7 mouse cellular contexts compared by ENCODE assay signal in genomic region chr3:158035866-158036265, GRCm38 (mm10). TPM values are rescaled to one million over a fixed set of nuclear protein-coding genes. Genes with fewer than 3 reads are reported as not detected.
DNase-seq lines count a peak whose midpoint lies in the region; ATAC-seq and TF ChIP-seq lines count a peak whose summit lies in the region.

No protein-coding gene starts in this region.

- no peak for TF ChIP-seq POLR2A in lung, adult 2 months (IDR thresholded peaks at IDR 0.05; ENCODE audit: borderline replicate concordance, extremely low read depth, low read depth, low read length)

- under 1% methylated on average over 11 of the region's 11 CpGs for WGBS in lung, adult 2 months
- 2% methylated on average over 11 of the region's 11 CpGs for WGBS in embryonic facial prominence, embryonic 11.5 days
- 1% methylated on average over 11 of the region's 11 CpGs for WGBS in hindbrain, postnatal 0 days
- WGBS in midbrain, embryonic 13.5 days: 2% methylated on average over 11 of the region's 11 CpGs

- H3K27ac ChIP-seq in embryonic facial prominence, embryonic 11.5 days (replicated peaks; ENCODE audit: low read depth, low read length): peak overlapping the region; percentile 31; the same call in 1 of the 2 replicates
- H3K27ac ChIP-seq in hindbrain, postnatal 0 days: peak overlapping the region; percentile 85
- peak overlapping the region; percentile 77 for H3K27ac ChIP-seq in midbrain, embryonic 13.5 days

- H3K36me3 ChIP-seq in embryonic facial prominence, embryonic 11.5 days (replicated peaks; ENCODE audit: control insufficient read depth, insufficient read depth, low read depth, low read length): no peaks in the 10 kb centered on the region
- no peaks in the 10 kb centered on the region for H3K36me3 ChIP-seq in hindbrain, postnatal 0 days (ENCODE audit: insufficient read depth, low read length)
- H3K36me3 ChIP-seq in midbrain, embryonic 13.5 days: no peaks in the 10 kb centered on the region

- ATAC-seq in embryonic facial prominence, embryonic 11.5 days (replicated peaks; ENCODE audit: insufficient number of reproducible peaks, low FRiP score, low TSS enrichment, low read depth): no peak
- ATAC-seq in hindbrain, postnatal 0 days: no peak
- no peak for ATAC-seq in midbrain, embryonic 13.5 days
- ATAC-seq in erythroid progenitor cell, adult 5-6 weeks (replicated peaks; ENCODE audit: low FRiP score, poor library complexity, severe bottlenecking): no peak; the same call in 1 of the 2 replicates

- H3K4me3 ChIP-seq in lung, adult 2 months (replicated peaks; ENCODE audit: extremely low read depth, low read depth, low read length): peak overlapping the region; percentile 95
- H3K4me3 ChIP-seq in embryonic facial prominence, embryonic 11.5 days (ENCODE audit: low read depth, low read length): peak overlapping the region; percentile 81
- H3K4me3 ChIP-seq in hindbrain, postnatal 0 days (ENCODE audit: low read length): peak overlapping the region; percentile 76
- H3K4me3 ChIP-seq in midbrain, embryonic 13.5 days (replicated peaks): peak overlapping the region; percentile 91

- peak overlapping the region; percentile 48 for H3K4me2 ChIP-seq in embryonic facial prominence, embryonic 11.5 days (ENCODE audit: low read depth, low read length)
- H3K4me2 ChIP-seq in hindbrain, postnatal 0 days (ENCODE audit: low read depth, low read length): peak overlapping the region; percentile 68
- peak overlapping the region; percentile 74 for H3K4me2 ChIP-seq in midbrain, embryonic 13.5 days (replicated peaks)

- TF ChIP-seq CTCF in lung, adult 2 months (IDR thresholded peaks at IDR 0.05; ENCODE audit: insufficient read depth, low read length): no peak
- no peak for TF ChIP-seq CTCF in hindbrain, postnatal 0 days (IDR thresholded peaks at IDR 0.05; ENCODE audit: low read depth)

- no peaks in the 10 kb centered on the region for H3K27me3 ChIP-seq in embryonic facial prominence, embryonic 11.5 days (ENCODE audit: control insufficient read depth, insufficient read depth, low read length)
- H3K27me3 ChIP-seq in hindbrain, postnatal 0 days (ENCODE audit: insufficient read depth, low read length): no peaks in the 10 kb centered on the region
- H3K27me3 ChIP-seq in midbrain, embryonic 13.5 days: no peaks in the 10 kb centered on the region

- no peak for DNase-seq in lung, adult 2 months
- DNase-seq in lung, postnatal 4 days: no peak
- DNase-seq in embryonic facial prominence, embryonic 11.5 days (ENCODE audit: low spot score): no peak
- peak; percentile 7 for DNase-seq in hindbrain, postnatal 0 days (ENCODE audit: low spot score)
- DNase-seq in urinary bladder, postnatal 10 days (ENCODE audit: low spot score): no peak

- peak overlapping the region; percentile 87 for H3K9ac ChIP-seq in embryonic facial prominence, embryonic 11.5 days (replicated peaks; ENCODE audit: low read length)
- peak overlapping the region; percentile 88 for H3K9ac ChIP-seq in hindbrain, postnatal 0 days (replicated peaks; ENCODE audit: low read length)
- peak overlapping the region; percentile 77 for H3K9ac ChIP-seq in midbrain, embryonic 13.5 days (replicated peaks)

- H3K9me3 ChIP-seq in embryonic facial prominence, embryonic 11.5 days (replicated peaks; ENCODE audit: control insufficient read depth, low read length): no peaks in the 10 kb centered on the region
- no peaks in the 10 kb centered on the region for H3K9me3 ChIP-seq in hindbrain, postnatal 0 days (ENCODE audit: low read length)
- H3K9me3 ChIP-seq in midbrain, embryonic 13.5 days: no peaks in the 10 kb centered on the region

- H3K4me1 ChIP-seq in lung, adult 2 months (ENCODE audit: control insufficient read depth, insufficient read depth, low read length): peaks cover 6% of the 10 kb centered on the region; the same call in 1 of the 2 replicates
- H3K4me1 ChIP-seq in embryonic facial prominence, embryonic 11.5 days (ENCODE audit: control insufficient read depth, insufficient read depth, low read length): no peaks in the 10 kb centered on the region
- peaks cover 17% of the 10 kb centered on the region for H3K4me1 ChIP-seq in hindbrain, postnatal 0 days (ENCODE audit: insufficient read depth, low read length)
- H3K4me1 ChIP-seq in midbrain, embryonic 13.5 days (replicated peaks): peaks cover 37% of the 10 kb centered on the region

RNA-seq across cellular contexts. Expression of gene Srsf11, which starts 0.6 kb away (rescaled TPM):
- 208 and 261 TPM in 2 replicates for polyA plus RNA-seq in lung, adult 2 months (2012; rRNA removed)
- 317 and 341 TPM in 2 replicates for polyA plus RNA-seq in embryonic facial prominence, embryonic 11.5 days (2014; fragmentation: Nextera tagmentation; extraction: Ambion mirVana)
- 159 and 182 TPM in 2 replicates for total RNA-seq in hindbrain, postnatal 0 days (2014; rRNA removed)
- 180 and 182 TPM in 2 replicates for polyA plus RNA-seq in hindbrain, postnatal 0 days (2015; fragmentation: Nextera tagmentation; extraction: Ambion mirVana)
- polyA plus RNA-seq in midbrain, embryonic 13.5 days (2015; fragmentation: Nextera tagmentation; extraction: Ambion mirVana): 309 and 336 TPM in 2 replicates
- total RNA-seq in erythroid progenitor cell, adult 5-6 weeks (2015; ENCODE audit: low replicate concordance): 207 and 219 TPM in 2 replicates
- 168 and 230 TPM in 2 replicates for total RNA-seq in erythroid progenitor cell, adult 5-6 weeks (2017; ENCODE audit: low replicate concordance)

RNA-seq across cellular contexts. Expression of gene Lrrc40, which starts 0.6 kb away (rescaled TPM):
- polyA plus RNA-seq in lung, adult 2 months (2012; rRNA removed): 2.8 and 5.4 TPM in 2 replicates
- 94.2 and 117 TPM in 2 replicates for polyA plus RNA-seq in embryonic facial prominence, embryonic 11.5 days (2014; fragmentation: Nextera tagmentation; extraction: Ambion mirVana)
- total RNA-seq in hindbrain, postnatal 0 days (2014; rRNA removed): 30.9 and 41.8 TPM in 2 replicates
- 47.7 and 48.7 TPM in 2 replicates for polyA plus RNA-seq in hindbrain, postnatal 0 days (2015; fragmentation: Nextera tagmentation; extraction: Ambion mirVana)
- polyA plus RNA-seq in midbrain, embryonic 13.5 days (2015; fragmentation: Nextera tagmentation; extraction: Ambion mirVana): 56.8 and 68.4 TPM in 2 replicates
- 7.1 and 38.2 TPM in 2 replicates for total RNA-seq in erythroid progenitor cell, adult 5-6 weeks (2015; ENCODE audit: low replicate concordance)
- total RNA-seq in erythroid progenitor cell, adult 5-6 weeks (2017; ENCODE audit: low replicate concordance): 10.5 and 20.8 TPM in 2 replicates

Comparison
In these comparisons a context has a peak if more than half of its experiments do, and no peak if none do; other contexts are left out.
1. H3K27ac ChIP-seq: peak in every context shown above with its lines; median percentile 85 in hindbrain, postnatal 0 days; 77 in midbrain, embryonic 13.5 days; 31 in embryonic facial prominence, embryonic 11.5 days.